Mouse (Mus musculus): ENCODE measurements around the gene Secisbp2.

Gene Secisbp2

GRCm38 (mm10) chr13:51732097-51732664 is 80.7 kb downstream of the Secisbp2 start:
- no peak for DNase-seq (ENCODE audit: low read depth, low spot score)
